Mouse (Mus musculus) thymus, postnatal 10 days (tissue): Measurements from ENCODE around the gene Fance.
"Not testable (repeated sequence)": the region's sequence is repeated elsewhere in the genome, so short reads cannot be mapped to it uniquely, and the experiment has no call there.

Source experiments
- DNase-seq, 2 experiments: peaks; one replicate each; pipeline ENCODE4 v3.0.0; 2021; ENCODE audit warnings: low spot score in 2 of 2

The Fance gene

DNA sequence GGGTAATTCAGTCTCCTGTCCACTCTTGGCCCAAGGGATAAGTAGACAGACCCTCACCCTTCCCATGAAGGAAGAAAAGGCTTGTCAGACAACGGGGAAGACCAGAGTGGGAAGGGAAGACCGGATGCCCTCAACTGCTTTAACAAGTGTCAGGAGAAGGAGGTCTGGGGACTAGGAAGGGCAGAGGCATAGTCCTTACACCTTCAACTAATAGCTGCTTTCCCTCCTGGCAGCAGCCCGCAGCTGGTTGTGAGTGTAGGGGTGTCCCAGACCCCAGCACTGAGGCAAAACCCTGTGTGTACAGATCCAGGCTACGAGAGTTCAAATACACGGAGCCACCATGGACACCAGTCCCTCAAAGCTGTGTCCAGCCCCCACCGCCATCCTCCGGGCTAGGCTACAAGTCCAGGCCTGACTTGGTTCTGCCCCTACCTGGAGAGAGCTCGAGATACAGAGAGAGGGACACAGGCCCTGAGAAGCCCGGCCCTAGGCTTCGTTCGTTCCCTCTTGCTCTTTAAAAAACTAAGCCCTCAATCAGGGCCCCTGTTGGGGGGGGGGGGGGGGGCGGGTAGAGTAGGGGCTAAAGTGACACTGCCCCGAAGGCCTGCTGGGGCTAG, 36.1 kb downstream of the Fance start:
- no peak for DNase-seq

DNA sequence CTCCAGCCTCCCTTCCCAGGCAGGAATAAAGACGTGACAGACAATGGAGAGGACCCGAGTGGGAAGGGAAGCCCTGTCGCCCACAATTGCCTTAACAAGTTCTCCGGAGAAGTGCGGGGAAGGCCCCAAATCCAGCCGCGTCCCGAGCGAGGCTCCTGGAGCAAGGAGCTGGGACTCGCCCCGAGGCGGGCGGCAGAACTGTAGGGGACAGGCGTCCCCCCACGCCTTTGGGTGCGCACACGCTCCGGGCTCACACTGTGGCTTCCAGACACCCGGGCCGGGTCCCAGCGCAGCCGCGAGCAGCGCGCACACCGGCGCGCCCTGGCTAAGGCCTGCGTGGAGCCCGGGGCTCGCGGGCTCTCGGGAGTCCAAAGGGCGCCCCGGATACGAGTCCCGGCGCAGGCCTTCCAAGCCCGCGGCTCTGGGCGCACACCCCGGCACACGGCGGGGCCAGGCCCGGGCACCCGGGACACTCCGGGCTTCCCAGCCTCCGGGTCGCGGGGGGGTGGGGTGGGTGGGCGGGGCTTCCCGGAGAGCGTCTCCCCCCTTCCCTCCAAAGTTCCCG, 36.7 kb downstream of the Fance start:
- peak in 1 of 2 experiments; percentile 35 for DNase-seq

DNA sequence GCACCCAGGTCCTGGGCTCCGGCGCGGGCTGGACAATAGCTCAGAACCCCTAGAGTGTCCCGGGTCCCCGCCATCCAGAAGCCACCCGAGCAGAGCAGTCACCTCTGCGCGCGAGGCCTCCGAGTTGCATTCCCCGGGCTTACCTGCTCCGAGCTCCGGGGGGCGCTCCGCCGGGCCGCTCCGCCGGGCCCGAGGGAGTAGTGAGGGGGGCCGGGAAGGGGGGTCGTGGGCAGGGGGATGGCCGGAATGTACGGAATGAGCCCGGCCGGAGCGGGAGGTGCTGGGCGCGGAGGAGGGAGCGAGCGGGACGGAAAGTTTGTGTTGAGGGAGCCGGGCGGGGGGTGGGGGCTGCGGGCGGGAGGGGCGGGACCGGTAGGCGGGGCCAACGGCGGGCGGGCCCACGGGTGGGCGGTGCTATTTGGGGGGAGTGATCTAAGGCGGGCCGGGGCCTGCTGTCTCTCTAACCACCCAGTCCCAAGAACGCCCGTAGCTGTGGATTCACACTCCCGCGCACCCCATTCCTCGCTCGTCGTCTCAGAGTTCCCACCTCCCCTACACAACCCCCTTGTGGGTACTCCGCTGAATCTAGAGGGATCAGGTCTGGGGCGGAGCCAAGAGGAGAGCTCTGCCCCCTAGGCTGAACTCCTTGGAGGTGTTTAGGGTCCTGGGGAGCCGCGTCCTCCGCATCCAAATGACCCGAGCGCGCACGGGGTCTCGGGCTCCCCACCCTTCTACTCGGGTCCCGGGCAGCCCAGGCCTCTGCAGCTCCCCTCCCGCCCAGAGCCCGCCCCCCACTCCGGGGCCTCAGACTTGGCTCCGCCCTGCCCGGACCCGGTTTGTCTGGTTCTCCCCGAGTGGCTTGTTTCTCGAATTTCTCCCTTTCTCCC, 37.4 kb downstream of the Fance start, which contains the start of gene Tead3:
Gene Tead3, minus strand, starts transcription at position 352 of the 887 bp plus-strand sequence.
- peak; percentile 66 to 83 for DNase-seq

DNA sequence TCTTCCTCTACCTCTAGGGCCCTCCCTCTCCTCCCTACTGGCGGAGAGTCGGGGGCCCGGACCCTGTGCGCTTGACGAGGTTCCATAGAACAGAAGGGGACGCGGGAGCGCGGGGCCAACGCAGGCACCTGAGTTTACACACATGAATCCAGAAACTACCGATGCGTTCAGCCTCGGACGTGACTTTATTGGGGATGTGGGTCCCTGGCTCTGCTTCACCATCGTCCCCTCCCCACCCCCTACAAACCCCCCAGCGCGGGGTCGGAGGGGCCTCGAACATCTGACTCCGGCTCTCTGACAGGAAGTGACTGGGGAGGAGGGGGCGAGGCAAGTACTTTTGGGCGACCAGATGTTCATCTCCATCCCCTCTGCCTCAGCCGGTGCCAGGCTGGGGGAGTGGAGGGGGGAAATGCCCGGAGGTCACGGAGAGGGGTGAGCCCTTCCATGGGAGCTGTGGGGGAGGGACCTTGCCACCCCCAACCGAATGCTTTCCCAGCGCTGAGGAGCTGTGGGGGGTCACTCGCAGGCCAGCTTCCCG, 38.1 kb downstream of the Fance start:
- DNase-seq: peak; percentile 36 to 41

DNA sequence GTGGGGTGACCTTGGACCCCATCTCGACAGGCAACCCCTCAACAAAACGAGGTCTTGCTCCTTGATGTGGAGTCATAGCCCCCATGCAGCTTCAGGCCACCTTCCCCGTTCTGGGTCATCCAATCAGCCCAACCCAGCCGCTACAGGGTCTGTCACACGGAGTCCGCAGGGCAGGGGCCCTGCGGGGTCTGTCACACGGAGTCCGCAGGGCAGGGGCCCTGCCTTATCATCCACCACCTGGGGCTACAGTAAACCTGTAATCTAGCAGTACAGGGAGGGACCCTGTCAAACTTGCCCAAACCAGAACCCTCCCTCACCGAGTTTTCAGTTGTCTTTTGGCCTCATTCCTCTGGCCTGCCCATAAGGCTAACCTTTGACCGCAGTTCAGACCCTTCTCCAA, 38.7 kb downstream of the Fance start:
- DNase-seq: no peak

DNA sequence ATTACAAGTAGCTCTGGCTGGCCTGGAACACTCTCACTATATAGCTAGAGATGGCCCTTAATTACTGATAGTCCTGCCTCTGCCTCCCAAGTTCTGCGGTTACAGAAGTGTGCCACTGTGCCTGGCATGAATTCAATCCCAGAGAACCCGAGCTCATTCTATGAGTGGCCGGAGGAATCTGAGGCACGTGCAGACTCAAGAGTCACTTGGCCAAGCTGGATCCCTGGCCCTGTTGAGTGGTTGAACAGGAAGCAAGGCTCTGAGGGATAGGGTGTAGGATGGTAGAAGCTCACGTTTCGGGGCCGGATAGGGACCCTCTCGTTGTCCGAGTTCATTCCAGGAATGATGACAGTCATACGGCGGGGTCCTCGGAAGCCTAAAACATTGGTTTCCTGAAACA, 42.6 kb downstream of the Fance start:
- DNase-seq: no peak

DNA sequence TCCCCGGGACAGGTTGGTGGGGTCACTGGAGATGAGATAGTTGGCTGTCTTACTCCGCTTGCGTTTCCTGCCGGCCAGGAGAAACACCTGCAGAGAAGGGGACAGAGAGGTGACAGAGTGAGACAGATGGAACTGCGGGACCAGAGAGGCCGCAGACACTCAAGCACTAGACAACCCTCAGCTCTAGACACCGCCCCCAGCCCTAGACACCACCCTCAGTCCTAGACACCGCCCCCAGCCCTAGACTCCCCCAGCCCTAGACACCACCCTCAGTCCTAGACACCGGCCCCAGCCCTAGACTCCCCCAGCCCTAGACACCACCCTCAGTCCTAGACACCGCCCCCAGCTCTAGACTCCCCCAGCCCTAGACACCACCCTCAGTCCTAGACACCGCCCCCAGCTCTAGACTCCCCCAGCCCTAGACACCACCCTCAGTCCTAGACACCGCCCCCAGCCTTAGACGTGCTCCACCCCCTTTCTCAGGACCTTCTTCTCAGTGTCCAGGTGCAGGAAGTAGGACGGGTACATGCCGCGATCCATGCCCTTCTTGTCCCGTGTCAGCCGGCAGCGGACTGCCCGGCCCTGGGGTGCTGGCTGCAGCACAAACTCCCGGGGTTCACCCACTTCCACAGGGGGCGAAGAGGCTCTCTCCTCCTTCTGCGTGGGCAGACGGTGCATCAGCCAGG, 45.4 kb downstream of the Fance start:
- not testable (repeated sequence) for DNase-seq

DNA sequence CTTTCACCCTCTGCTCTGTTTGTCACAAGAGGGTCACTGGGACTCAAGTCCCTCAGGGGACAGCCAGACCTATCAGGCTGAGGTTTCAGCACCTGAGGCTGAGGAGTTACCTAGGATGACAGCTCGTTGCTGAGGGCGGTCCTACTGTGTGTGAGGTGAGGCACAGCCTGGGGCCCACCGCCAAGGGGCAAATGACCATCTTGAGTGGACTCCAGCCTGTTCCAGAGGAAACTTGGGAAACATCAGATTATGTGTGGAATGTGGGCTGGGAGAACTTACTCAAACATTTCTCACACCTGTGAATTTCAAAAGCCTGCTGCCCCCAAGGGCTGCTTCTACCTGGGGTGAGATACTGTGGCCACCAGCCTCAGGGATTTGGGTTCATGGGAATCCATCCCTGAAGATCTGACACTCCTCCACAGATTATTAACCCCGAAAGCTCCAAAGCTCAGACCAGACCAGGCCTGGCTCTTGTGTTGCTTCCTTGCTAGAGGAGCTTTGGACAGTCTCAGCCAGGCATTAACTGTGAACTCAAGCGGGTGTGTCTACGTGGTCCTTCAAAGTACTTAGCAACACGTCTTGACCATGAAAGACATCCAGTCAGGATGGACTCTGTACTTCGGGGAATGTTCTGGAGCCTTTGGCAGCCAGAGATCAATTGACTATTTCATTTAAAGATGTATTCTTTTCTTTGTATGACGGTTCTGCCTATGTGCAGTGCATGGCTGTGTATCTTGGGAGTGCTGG, 47.4 kb downstream of the Fance start:
- DNase-seq: no peak

DNA sequence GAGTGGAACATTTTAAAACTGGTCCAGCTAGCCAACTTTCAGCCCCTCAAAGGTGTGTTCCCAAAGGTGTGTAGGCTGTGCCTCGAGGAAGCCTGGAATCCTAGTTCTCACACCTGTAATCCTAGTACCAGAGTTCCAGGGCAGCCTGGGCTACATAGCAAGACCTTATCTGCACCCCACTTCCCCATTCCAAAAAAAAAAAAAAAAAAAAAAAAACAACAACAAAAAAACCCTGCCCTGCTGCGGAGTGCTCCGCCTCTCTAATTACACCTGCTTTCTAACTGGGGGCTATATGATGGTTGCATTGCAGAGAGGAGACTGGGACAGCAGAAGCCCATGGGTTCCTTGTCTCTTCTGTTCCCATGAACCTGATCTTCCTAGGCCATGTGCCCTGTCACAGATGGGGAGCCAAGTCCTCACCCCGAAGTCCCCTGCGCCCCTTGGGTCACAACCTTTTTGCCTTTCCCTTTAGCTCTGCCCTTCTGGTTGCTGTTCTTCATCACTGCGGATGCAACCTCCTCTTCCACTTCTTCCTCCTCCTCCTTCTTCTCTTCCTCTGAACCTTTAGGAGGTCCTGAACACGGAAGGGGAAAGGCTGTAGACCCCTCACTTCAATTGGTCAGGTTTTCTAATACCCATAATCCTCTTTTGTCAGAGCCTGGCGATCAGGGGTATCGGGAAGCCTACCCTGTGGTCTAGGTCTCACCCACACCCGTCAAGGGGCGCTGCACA, 48.8 kb downstream of the Fance start:
- no peak for DNase-seq

DNA sequence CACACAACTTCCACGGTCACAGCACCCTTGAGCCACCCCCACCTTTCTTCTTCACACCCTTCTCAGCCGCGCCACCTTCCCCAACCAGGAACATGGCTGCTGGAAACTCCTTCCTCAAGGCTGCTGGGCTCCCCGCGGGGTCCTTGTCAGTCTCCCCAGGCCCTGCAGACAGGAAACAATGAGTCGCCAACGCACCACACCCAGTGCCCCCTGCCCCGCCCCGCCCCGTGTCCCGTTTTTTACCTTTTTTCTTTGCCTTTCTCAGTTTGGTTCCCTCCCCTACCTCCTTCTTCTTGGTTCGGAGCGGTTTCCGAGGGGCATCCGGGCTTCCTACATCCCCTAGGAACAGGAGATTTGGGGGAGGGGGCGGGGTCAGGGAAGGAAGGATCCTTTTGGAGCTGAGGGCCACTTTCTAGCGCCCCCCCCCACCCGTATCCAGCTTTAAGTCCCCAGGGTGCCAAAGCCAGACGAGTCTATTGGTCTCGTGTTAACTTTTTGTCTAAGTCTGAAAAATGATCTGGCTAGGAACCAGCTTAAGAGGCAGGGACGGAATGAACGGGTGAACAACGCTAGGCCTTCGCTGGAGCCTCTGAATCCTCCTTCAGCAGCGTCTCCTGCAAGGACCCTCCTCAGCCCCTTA, 49.5 kb downstream of the Fance start:
- no peak for DNase-seq

DNA sequence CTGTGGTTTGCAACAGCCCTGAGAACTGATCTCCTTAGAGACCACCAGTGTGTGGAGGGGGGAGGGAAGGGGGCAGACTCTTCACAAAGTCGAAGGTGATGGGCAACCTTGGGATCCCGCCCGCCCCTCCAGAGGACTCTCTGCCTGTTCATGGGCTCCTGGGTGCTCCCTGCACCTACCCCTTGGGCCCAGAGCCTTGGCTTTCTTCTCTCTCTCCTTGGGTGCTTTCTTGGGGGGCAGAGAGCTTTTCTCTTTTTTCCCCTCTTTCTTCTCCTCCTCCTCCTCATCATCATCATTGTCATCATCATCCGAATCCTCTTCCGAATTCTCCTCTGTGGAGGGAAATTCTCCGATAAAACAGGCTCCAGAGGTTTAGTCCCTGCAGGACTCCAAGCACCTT, 50.2 kb downstream of the Fance start:
- DNase-seq: no peak

DNA sequence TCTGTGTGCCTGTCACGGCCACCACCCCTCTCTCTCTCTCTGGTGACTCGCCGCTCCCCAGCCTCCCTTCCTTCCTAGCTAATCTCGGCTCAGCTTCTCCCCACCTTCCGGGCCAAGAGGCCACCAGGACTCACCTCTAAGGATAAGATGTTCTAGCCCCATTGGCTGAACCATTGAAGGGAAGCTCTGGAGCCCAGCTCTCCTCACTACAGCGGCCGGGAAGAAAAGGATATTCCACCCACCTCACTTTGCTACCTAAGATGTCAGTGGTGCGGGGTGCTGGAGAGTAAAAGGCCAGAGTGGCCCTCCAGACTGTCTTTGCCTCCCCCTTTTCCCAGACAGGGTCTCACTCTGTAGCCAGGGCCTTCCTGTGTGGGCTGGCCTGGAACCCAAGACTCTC, 51.8 kb downstream of the Fance start, which contains the start of gene Tulp1:
Gene Tulp1, minus strand, starts transcription at position 101 of the 400 bp plus-strand sequence.
- DNase-seq: no peak

DNA sequence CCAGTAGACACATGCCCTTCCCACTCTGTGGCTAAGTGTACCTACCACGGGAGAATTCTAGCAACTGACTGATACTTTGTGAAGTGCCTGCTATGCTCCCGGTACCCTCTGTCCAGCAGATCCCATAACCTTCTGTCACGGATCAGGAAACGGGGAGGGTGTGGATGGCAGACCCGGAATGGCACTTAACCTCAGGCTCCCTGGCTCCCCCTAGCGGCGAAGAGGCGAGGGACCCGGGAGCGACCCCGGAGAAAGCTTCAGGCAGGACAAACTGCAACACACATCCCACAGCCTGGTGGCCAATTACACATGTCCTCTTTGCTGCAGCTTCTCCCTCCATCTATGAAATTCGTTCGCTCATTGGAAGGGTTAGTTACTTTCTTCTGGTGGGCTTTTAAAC, 55.1 kb downstream of the Fance start:
- peak; percentile 55 to 90 for DNase-seq

DNA sequence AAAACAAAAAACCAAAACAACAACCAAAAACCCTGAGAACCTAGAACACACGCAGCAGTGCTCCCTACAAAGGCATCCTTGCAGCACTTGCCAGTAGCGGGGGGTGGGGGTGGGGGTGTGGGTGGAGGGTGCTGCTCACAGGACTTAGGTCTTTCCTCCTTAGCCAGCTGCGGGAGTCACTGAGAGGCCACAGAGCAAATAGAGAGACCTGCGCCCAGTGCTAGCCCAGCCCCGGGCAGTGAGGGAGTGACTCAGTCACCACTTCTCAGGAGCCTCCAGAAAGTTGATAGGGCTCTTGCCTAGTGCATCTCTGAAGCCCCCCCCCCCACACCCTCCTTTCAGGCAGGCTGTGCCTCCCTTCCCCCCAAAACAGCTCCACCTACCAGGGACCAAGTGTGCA, 55.7 kb downstream of the Fance start:
- no peak for DNase-seq

DNA sequence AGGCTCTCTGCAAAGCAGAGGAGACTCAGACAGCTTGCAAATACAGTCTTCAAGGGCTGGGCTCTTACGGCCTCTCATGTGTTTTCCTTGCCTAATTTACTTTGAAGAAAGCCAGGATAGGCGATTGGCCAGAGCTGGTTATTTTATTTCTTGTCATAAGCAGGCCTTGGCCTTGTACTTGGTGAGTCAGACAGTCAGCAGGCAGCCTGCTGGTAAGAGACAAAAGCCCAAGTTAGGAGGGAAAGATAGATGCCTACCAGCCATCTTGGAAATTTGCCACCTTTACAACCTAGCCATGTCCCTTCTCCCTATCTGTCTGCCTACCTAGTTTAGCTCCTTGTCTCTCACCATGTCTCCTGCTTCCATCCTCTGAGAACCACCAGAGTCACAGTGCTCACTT, 58.0 kb downstream of the Fance start:
- no peak for DNase-seq

DNA sequence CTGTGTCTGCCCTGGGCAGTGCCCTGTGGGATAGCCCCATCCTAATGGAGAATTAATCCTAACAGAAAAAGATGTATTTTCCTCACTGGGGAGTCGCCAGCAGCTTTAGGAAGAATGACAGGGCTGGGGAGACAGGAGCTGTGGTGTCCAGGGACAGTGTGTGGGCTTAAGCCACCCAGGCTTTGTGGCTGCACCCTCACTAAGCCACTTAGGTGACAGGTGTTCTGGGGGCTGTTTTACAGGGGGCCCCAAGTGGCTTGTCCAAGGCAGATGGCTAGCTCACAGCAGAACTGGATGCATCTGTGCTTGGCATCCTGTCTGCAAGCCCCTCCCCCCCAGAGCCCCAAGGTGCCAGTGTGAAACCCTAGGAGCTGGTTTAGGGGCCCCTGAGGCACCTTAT, 58.6 kb downstream of the Fance start:
- DNase-seq: no peak

DNA sequence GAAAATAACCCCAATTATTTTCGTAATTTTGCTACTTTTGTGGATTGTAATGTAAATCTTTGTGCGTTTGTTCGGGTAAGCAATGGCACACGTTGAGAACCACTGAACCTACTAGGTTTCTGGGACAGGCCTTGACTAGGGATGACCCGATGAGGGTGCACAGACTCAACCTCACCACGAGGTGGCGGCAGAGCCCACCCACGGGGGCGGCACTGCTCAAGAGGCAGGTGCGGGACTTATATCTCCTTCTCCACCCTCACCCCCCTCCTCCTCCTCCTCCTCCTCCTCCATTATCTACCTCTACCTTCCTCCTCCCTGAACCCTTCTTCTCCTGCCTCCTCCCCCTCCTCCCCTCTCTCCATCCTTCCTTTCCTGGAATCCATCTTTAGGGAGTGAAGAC, 60.5 kb downstream of the Fance start:
- peak; percentile 80 to 94 for DNase-seq

DNA sequence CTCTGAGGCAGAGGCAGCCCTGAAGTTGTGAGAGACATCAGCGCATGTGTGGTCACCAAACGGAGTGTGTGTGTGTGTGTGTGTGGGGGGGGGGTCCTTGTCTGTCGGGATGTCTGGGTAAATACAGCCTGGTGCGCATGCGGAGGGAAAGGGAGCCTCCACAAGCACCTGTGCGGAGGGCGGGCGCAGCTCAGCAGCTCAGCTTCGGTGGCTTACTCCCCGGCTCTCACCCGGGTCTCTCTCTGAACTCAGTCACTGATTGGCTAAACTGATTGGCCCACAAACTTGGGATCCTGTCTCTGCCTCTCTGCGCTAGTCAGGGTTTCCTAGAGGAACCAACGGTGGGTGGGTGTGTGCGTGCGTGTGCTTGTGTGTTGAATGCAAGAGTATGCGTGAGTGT, 61.2 kb downstream of the Fance start:
- DNase-seq: peak; percentile 79 to 84

DNA sequence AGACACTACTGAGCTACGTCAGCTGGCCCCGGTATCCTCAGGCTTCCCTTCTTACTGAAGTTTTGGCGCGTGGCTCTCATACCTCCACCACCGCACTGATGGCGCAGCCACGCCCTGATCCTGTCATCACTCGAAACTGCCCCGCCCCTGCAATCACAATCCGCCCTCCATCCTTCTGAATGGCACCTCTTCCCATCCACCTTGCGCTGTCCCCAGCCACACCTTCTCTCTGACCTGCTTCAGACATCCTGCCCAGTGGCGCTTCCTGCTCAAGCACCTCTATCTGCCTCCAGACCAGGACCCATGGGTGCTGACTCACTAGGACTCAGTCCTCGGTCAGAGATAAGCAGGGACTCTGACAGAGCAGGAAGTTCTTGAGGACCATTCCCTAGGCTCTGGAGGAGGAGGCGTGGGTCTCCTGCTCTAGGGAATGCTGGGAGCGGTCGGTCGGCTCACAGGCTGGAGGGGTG, 62.3 kb downstream of the Fance start:
- DNase-seq: no peak
